Mouse (Mus musculus): ENCODE measurements around the gene Cd3e. TPM values are rescaled to one million over a fixed set of nuclear protein-coding genes. Genes with fewer than 3 reads are reported as not detected.

Gene Cd3e
- total RNA-seq, 1 experiment = 4.0 TPM

DNA sequence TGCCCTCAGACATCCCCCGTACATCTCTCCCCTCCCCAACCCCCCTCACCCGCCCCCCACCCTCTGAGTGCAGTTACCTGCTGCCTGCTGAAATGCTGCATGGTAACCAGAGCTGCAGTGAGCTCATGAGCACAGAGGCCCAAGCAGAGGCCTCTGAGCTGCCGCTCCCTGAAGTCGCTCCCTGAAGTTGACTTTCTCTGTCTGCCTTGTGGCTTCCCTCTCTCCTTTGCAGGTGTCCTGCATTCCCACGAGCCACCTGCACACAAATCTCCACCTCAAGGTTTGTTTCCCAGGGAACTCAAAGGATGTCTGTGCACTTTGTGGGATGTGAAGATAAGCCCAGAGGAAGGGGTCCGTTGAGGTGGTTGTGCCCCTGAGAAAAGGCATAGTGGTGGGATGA, 1.9 kb upstream of the Cd3e start:
- H3K36me3 ChIP-seq (ENCODE audit: control insufficient read depth, insufficient read depth, low read length, poor library complexity, severe bottlenecking) = no peaks in the 10 kb centered on the region
- no peak overlapping the region for H3K9ac ChIP-seq (ENCODE audit: insufficient read depth, low read depth, low read length, poor library complexity, severe bottlenecking)
- no peak for TF ChIP-seq ZC3H11A (IDR thresholded peaks at IDR 0.05; ENCODE audit: borderline replicate concordance, low read depth, low read length)
- no peak for TF ChIP-seq CHD2 (IDR thresholded peaks at IDR 0.05; ENCODE audit: low read depth, low read length)
- no peak for DNase-seq (ENCODE audit: low read depth, low spot score)
- no peaks in the 10 kb centered on the region for H3K9me3 ChIP-seq (ENCODE audit: control insufficient read depth, insufficient read depth, low read depth, low read length)
- in situ Hi-C loops (cut with MboI; ENCODE audit: low sequenced_read_pairs in 2 of 2, unreplicated experiment in 2 of 2) = no loop called here
- no peaks in the 10 kb centered on the region; a peak in 1 of 4 replicates for H3K4me1 ChIP-seq (ENCODE audit: control insufficient read depth in 2 of 2, insufficient read depth in 2 of 2, low read length in 2 of 2, poor library complexity in 1 of 2)
- no peak overlapping the region for H3K4me3 ChIP-seq (ENCODE audit: insufficient read depth in 1 of 2, low read depth in 1 of 2, low read length in 2 of 2, poor library complexity in 1 of 2, severe bottlenecking in 1 of 2)
- H3K27ac ChIP-seq (ENCODE audit: insufficient read depth, low read depth, low read length, poor library complexity, severe bottlenecking) = no peak overlapping the region

DNA sequence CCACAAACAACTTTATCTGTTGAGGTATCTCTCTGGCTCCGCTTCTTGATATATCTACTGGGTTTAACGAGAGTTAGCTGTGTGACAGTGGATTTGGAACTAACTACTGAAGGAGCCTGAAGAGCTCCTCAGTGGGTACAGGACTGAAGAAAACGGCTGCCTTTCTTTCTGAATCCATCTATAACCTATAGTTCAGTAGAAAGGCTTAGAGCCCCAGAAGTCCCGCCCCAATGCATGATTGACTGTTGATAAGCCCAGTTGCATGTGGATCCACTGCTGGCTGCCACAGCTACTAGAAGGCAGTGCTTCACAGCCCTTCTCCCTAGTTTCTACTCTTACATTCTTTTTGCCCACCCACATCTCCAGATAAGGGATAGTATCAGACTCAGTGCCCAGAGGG, 1.0 kb upstream of the Cd3e start:
- TF ChIP-seq CHD2 (IDR thresholded peaks at IDR 0.05; ENCODE audit: low read depth, low read length) (no peak), ZNF384 (IDR thresholded peaks at IDR 0.05; ENCODE audit: low read depth, low read length) (no peak), ZC3H11A (IDR thresholded peaks at IDR 0.05; ENCODE audit: borderline replicate concordance, low read depth, low read length) (no peak), HCFC1 (IDR thresholded peaks at IDR 0.05; ENCODE audit: borderline replicate concordance, insufficient read depth, low read length) (no peak), MAFK (IDR thresholded peaks at IDR 0.05; ENCODE audit: insufficient read depth, low read depth, low read length) (no peak)
- Histone ChIP-seq H3K9ac (ENCODE audit: insufficient read depth, low read depth, low read length, poor library complexity, severe bottlenecking) (no peak overlapping the region), H3K9me3 (ENCODE audit: control insufficient read depth, insufficient read depth, low read depth, low read length) (no peaks in the 10 kb centered on the region), H3K4me1 (ENCODE audit: control insufficient read depth in 2 of 2, insufficient read depth in 2 of 2, low read length in 2 of 2, poor library complexity in 1 of 2) (no peaks in the 10 kb centered on the region; a peak in 1 of 4 replicates), H3K4me3 (ENCODE audit: insufficient read depth in 1 of 2, low read depth in 1 of 2, low read length in 2 of 2, poor library complexity in 1 of 2, severe bottlenecking in 1 of 2) (no peak overlapping the region), H3K36me3 (ENCODE audit: control insufficient read depth, insufficient read depth, low read length, poor library complexity, severe bottlenecking) (no peaks in the 10 kb centered on the region), H3K27ac (ENCODE audit: insufficient read depth, low read depth, low read length, poor library complexity, severe bottlenecking) (no peak overlapping the region)
- in situ Hi-C loops (cut with MboI; ENCODE audit: low sequenced_read_pairs in 2 of 2, unreplicated experiment in 2 of 2) = no loop called here
- DNase-seq (ENCODE audit: low read depth, low spot score) = no peak

DNA sequence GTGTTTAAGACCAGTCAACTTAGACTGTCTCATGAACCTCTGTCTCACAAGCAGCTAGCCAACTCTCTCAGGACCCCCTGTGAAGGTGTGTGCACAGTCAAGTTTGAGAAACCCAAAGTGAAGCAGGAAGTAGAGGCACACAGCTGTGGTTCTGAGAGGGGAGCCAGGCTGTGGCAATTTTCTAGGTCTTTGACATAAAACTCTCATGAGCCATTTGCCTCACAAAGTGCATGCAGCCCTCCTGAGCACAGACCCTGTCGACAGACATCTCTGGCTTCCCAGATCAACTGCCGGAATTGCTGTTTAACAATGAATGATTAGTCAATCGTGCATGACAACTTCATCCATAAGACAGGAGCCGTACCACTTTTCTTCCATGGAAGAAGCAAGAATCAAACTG, 1.1 kb downstream of the Cd3e start:
- H3K36me3 ChIP-seq (ENCODE audit: control insufficient read depth, insufficient read depth, low read length, poor library complexity, severe bottlenecking) = no peaks in the 10 kb centered on the region
- H3K27ac ChIP-seq (ENCODE audit: insufficient read depth, low read depth, low read length, poor library complexity, severe bottlenecking) = no peak overlapping the region
- H3K9me3 ChIP-seq (ENCODE audit: control insufficient read depth, insufficient read depth, low read depth, low read length) = no peaks in the 10 kb centered on the region
- H3K4me1 ChIP-seq (ENCODE audit: control insufficient read depth in 2 of 2, insufficient read depth in 2 of 2, low read length in 2 of 2, poor library complexity in 1 of 2) = no peaks in the 10 kb centered on the region; a peak in 1 of 4 replicates
- H3K9ac ChIP-seq (ENCODE audit: insufficient read depth, low read depth, low read length, poor library complexity, severe bottlenecking) = no peak overlapping the region
- DNase-seq (ENCODE audit: low read depth, low spot score) = no peak
- in situ Hi-C loops (cut with MboI; ENCODE audit: low sequenced_read_pairs in 2 of 2, unreplicated experiment in 2 of 2) = no loop called here
- TF ChIP-seq ZNF384 (IDR thresholded peaks at IDR 0.05; ENCODE audit: low read depth, low read length) = no peak
- TF ChIP-seq ZC3H11A (IDR thresholded peaks at IDR 0.05; ENCODE audit: borderline replicate concordance, low read depth, low read length) = no peak
- TF ChIP-seq CHD2 (IDR thresholded peaks at IDR 0.05; ENCODE audit: low read depth, low read length) = no peak
- no peak for TF ChIP-seq HCFC1 (IDR thresholded peaks at IDR 0.05; ENCODE audit: borderline replicate concordance, insufficient read depth, low read length)
- no peak for TF ChIP-seq MAFK (IDR thresholded peaks at IDR 0.05; ENCODE audit: insufficient read depth, low read depth, low read length)
- no peak overlapping the region for H3K4me3 ChIP-seq (ENCODE audit: insufficient read depth in 1 of 2, low read depth in 1 of 2, low read length in 2 of 2, poor library complexity in 1 of 2, severe bottlenecking in 1 of 2)

DNA sequence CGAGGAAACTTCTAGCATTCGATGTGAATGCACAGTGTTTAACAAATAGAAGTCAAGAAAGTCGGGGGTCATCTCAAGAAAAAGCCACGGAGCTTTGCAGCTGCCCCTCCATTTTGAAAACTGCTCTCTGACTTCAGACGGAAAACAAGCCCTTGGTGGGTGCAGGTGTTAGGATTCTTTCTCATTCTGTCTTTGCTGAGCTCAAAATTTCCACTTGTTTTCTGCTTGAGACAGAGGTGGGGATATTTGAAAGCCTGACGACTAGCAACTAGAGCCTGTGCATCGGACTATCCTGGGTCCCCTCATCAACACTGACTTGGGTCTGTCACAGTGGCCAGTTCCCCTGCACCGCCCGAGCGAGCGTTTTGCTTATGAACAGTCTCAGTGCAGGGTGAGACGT, 2.0 kb downstream of the Cd3e start:
- Histone ChIP-seq H3K9me3 (ENCODE audit: control insufficient read depth, insufficient read depth, low read depth, low read length) (no peaks in the 10 kb centered on the region), H3K9ac (ENCODE audit: insufficient read depth, low read depth, low read length, poor library complexity, severe bottlenecking) (no peak overlapping the region), H3K4me3 (ENCODE audit: insufficient read depth in 1 of 2, low read depth in 1 of 2, low read length in 2 of 2, poor library complexity in 1 of 2, severe bottlenecking in 1 of 2) (no peak overlapping the region), H3K36me3 (ENCODE audit: control insufficient read depth, insufficient read depth, low read length, poor library complexity, severe bottlenecking) (no peaks in the 10 kb centered on the region), H3K27ac (ENCODE audit: insufficient read depth, low read depth, low read length, poor library complexity, severe bottlenecking) (no peak overlapping the region), H3K4me1 (ENCODE audit: control insufficient read depth in 2 of 2, insufficient read depth in 2 of 2, low read length in 2 of 2, poor library complexity in 1 of 2) (no peaks in the 10 kb centered on the region; a peak in 1 of 4 replicates)
- DNase-seq (ENCODE audit: low read depth, low spot score) = no peak
- in situ Hi-C loops (cut with MboI; ENCODE audit: low sequenced_read_pairs in 2 of 2, unreplicated experiment in 2 of 2) = no loop called here
- TF ChIP-seq HCFC1 (IDR thresholded peaks at IDR 0.05; ENCODE audit: borderline replicate concordance, insufficient read depth, low read length) (no peak), MAFK (IDR thresholded peaks at IDR 0.05; ENCODE audit: insufficient read depth, low read depth, low read length) (no peak), ZC3H11A (IDR thresholded peaks at IDR 0.05; ENCODE audit: borderline replicate concordance, low read depth, low read length) (no peak), ZNF384 (IDR thresholded peaks at IDR 0.05; ENCODE audit: low read depth, low read length) (no peak), CHD2 (IDR thresholded peaks at IDR 0.05; ENCODE audit: low read depth, low read length) (no peak)

DNA sequence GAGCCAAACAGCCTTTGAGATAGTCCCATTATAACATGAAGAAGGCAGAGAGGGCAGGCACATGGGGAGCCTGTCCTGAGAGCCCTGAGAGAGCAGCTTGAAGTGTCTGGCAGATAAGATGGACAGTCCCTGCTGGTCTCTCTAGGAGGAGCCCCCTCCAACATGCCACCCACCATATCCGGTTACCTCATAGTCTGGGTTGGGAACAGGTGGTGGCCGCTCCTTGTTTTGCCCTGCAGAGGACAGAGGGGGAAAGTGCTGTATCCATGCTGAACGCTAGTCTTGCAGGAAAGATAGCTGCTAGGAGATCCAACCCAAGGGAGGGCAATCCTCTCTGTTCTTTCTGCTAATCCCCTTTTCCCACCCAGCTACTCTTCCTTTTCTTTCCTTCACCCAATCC, 9.2 kb downstream of the Cd3e start:
- Histone ChIP-seq H3K4me1 (ENCODE audit: control insufficient read depth in 2 of 2, insufficient read depth in 2 of 2, low read length in 2 of 2, poor library complexity in 1 of 2) (no peaks in the 10 kb centered on the region), H3K4me3 (ENCODE audit: insufficient read depth in 1 of 2, low read depth in 1 of 2, low read length in 2 of 2, poor library complexity in 1 of 2, severe bottlenecking in 1 of 2) (no peak overlapping the region), H3K9me3 (ENCODE audit: control insufficient read depth, insufficient read depth, low read depth, low read length) (no peaks in the 10 kb centered on the region), H3K9ac (ENCODE audit: insufficient read depth, low read depth, low read length, poor library complexity, severe bottlenecking) (no peak overlapping the region), H3K36me3 (ENCODE audit: control insufficient read depth, insufficient read depth, low read length, poor library complexity, severe bottlenecking) (no peaks in the 10 kb centered on the region), H3K27ac (ENCODE audit: insufficient read depth, low read depth, low read length, poor library complexity, severe bottlenecking) (no peak overlapping the region)
- no peak for TF ChIP-seq ZC3H11A (IDR thresholded peaks at IDR 0.05; ENCODE audit: borderline replicate concordance, low read depth, low read length)
- no peak for TF ChIP-seq ZNF384 (IDR thresholded peaks at IDR 0.05; ENCODE audit: low read depth, low read length)
- no peak for TF ChIP-seq CHD2 (IDR thresholded peaks at IDR 0.05; ENCODE audit: low read depth, low read length)
- no peak for TF ChIP-seq MAFK (IDR thresholded peaks at IDR 0.05; ENCODE audit: insufficient read depth, low read depth, low read length)
- TF ChIP-seq HCFC1 (IDR thresholded peaks at IDR 0.05; ENCODE audit: borderline replicate concordance, insufficient read depth, low read length) = no peak
- in situ Hi-C loops (cut with MboI; ENCODE audit: low sequenced_read_pairs in 2 of 2, unreplicated experiment in 2 of 2) = no loop called here
- no peak for DNase-seq (ENCODE audit: low read depth, low spot score)
